Mouse (Mus musculus): ENCODE data around the gene Mepce.

DNA sequence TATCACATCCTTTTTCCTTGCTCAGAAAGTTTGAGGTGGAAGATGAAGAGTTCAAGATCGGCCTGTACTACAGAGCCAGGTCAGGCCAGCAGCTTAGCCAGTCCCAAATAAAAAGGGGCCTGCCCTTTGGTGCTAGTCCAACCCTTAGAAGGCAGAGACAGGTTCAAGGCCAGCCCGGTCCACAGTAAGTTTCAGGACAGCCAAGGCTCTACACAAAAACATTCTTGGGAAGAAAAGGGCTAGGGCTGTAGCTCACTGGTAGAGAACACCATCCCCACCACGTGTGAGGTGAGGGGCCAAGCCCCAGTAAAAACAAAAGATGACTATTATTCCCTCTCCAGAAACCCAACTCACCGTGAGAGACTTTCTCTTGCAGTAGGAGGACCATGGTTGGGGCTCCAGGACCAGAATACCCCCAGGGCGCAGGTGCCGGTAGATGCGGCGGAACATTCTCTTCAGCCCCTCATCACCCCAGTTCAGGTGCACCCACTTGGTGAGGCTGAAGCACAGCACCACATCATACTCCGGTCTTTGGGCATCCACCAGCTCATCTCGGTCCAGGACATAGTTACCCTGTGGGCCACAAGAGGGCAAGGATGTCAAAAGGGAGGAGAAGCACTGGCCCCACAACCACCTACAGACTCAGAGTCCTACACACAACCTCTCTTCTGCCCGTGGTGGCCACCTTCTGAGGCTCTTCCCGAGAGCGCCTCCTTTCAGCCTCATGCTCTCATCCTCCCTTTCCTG is 4.5 kb downstream of the Mepce start:
- TF ChIP-seq CTCF (IDR thresholded peaks at IDR 0.05; ENCODE audit: borderline replicate concordance, insufficient read depth, low read depth, low read length) (no peak), POLR2A (IDR thresholded peaks at IDR 0.05; ENCODE audit: borderline replicate concordance, insufficient read depth, low read length) (no peak)

Measured in cerebellum, adult 2 months (tissue).